Mouse (Mus musculus): ENCODE measurements around the gene Abcb8. TPM values are rescaled to one million over a fixed set of nuclear protein-coding genes. Genes with fewer than 3 reads are reported as not detected.

The Abcb8 gene
- total RNA-seq, 1 experiment = 46.5 TPM

- H3K27ac ChIP-seq (ENCODE audit: insufficient read depth, low read depth, low read length, poor library complexity, severe bottlenecking) = no peak overlapping the region
- no peak overlapping the region for H3K4me3 ChIP-seq (ENCODE audit: insufficient read depth in 1 of 2, low read depth in 1 of 2, low read length in 2 of 2, poor library complexity in 1 of 2, severe bottlenecking in 1 of 2)
- H3K36me3 ChIP-seq (ENCODE audit: control insufficient read depth, insufficient read depth, low read length, poor library complexity, severe bottlenecking) = peaks cover 6% of the 10 kb centered on the region; the same call in 1 of the 2 replicates
- H3K9me3 ChIP-seq (ENCODE audit: control insufficient read depth, insufficient read depth, low read depth, low read length) = no peaks in the 10 kb centered on the region
- TF ChIP-seq CHD2 (IDR thresholded peaks at IDR 0.05; ENCODE audit: low read depth, low read length) (no peak), ZNF384 (IDR thresholded peaks at IDR 0.05; ENCODE audit: low read depth, low read length) (no peak)
- H3K4me1 ChIP-seq (ENCODE audit: control insufficient read depth in 2 of 2, insufficient read depth in 2 of 2, low read length in 2 of 2, poor library complexity in 1 of 2) = no peaks in the 10 kb centered on the region; a peak in 1 of 4 replicates
- in situ Hi-C loops (cut with MboI; ENCODE audit: low sequenced_read_pairs in 2 of 2, unreplicated experiment in 2 of 2) = no loop called here
- DNase-seq (ENCODE audit: low read depth, low spot score) = no peak
- no peak overlapping the region for H3K9ac ChIP-seq (ENCODE audit: insufficient read depth, low read depth, low read length, poor library complexity, severe bottlenecking)
These were observed 18.6 kb downstream of the Abcb8 start for GRCm38 (mm10) chr5:24412063-24412462.

GRCm38 (mm10) chr5:24413042-24413693 is 19.7 kb downstream of the Abcb8 start, which contains the start of gene Asic3:
Gene Asic3, plus strand, starts transcription at chr5:24413392.
- in situ Hi-C loops (cut with MboI; ENCODE audit: low sequenced_read_pairs in 2 of 2, unreplicated experiment in 2 of 2) = no loop called here
- H3K9me3 ChIP-seq (ENCODE audit: control insufficient read depth, insufficient read depth, low read depth, low read length) = no peaks in the 10 kb centered on the region
- peaks cover 5% of the 10 kb centered on the region; the same call in 1 of the 2 replicates for H3K36me3 ChIP-seq (ENCODE audit: control insufficient read depth, insufficient read depth, low read length, poor library complexity, severe bottlenecking)
- no peaks in the 10 kb centered on the region; a peak in 1 of 4 replicates for H3K4me1 ChIP-seq (ENCODE audit: control insufficient read depth in 2 of 2, insufficient read depth in 2 of 2, low read length in 2 of 2, poor library complexity in 1 of 2)
- peak within 1 kb of the TSS; percentile 2 for H3K9ac ChIP-seq (ENCODE audit: insufficient read depth, low read depth, low read length, poor library complexity, severe bottlenecking)
- no peak for DNase-seq (ENCODE audit: low read depth, low spot score)
- peak within 1 kb of the TSS in 1 of 2 experiments; percentile 50; a peak in 2 of 4 replicates for H3K4me3 ChIP-seq (ENCODE audit: insufficient read depth in 1 of 2, low read depth in 1 of 2, low read length in 2 of 2, poor library complexity in 1 of 2, severe bottlenecking in 1 of 2)
- H3K27ac ChIP-seq (ENCODE audit: insufficient read depth, low read depth, low read length, poor library complexity, severe bottlenecking) = no peak within 1 kb of the TSS
- TF ChIP-seq MAFK (IDR thresholded peaks at IDR 0.05; ENCODE audit: insufficient read depth, low read depth, low read length) (no peak), CHD2 (IDR thresholded peaks at IDR 0.05; ENCODE audit: low read depth, low read length) (no peak), ZC3H11A (IDR thresholded peaks at IDR 0.05; ENCODE audit: borderline replicate concordance, low read depth, low read length) (no peak), ZNF384 (IDR thresholded peaks at IDR 0.05; ENCODE audit: low read depth, low read length) (no peak), HCFC1 (IDR thresholded peaks at IDR 0.05; ENCODE audit: borderline replicate concordance, insufficient read depth, low read length) (no peak)

GRCm38 (mm10) chr5:24413938-24414337 is 20.5 kb downstream of the Abcb8 start:
- H3K4me3 ChIP-seq (ENCODE audit: insufficient read depth in 1 of 2, low read depth in 1 of 2, low read length in 2 of 2, poor library complexity in 1 of 2, severe bottlenecking in 1 of 2) = peak overlapping the region in 1 of 2 experiments; percentile 50; a peak in 2 of 4 replicates
- H3K4me1 ChIP-seq (ENCODE audit: control insufficient read depth in 2 of 2, insufficient read depth in 2 of 2, low read length in 2 of 2, poor library complexity in 1 of 2) = no peaks in the 10 kb centered on the region; a peak in 1 of 4 replicates
- no peak overlapping the region for H3K27ac ChIP-seq (ENCODE audit: insufficient read depth, low read depth, low read length, poor library complexity, severe bottlenecking)
- H3K9ac ChIP-seq (ENCODE audit: insufficient read depth, low read depth, low read length, poor library complexity, severe bottlenecking) = peak overlapping the region; percentile 2; the same call in 1 of the 2 replicates
- in situ Hi-C loops (cut with MboI; ENCODE audit: low sequenced_read_pairs in 2 of 2, unreplicated experiment in 2 of 2) = no loop called here
- TF ChIP-seq ZC3H11A (IDR thresholded peaks at IDR 0.05; ENCODE audit: borderline replicate concordance, low read depth, low read length) = no peak
- TF ChIP-seq HCFC1 (IDR thresholded peaks at IDR 0.05; ENCODE audit: borderline replicate concordance, insufficient read depth, low read length) = no peak
- TF ChIP-seq MAFK (IDR thresholded peaks at IDR 0.05; ENCODE audit: insufficient read depth, low read depth, low read length) = no peak
- TF ChIP-seq CHD2 (IDR thresholded peaks at IDR 0.05; ENCODE audit: low read depth, low read length) = no peak
- no peak for TF ChIP-seq ZNF384 (IDR thresholded peaks at IDR 0.05; ENCODE audit: low read depth, low read length)
- peaks cover 2% of the 10 kb centered on the region; the same call in 1 of the 2 replicates for H3K36me3 ChIP-seq (ENCODE audit: control insufficient read depth, insufficient read depth, low read length, poor library complexity, severe bottlenecking)
- no peak for DNase-seq (ENCODE audit: low read depth, low spot score)
- H3K9me3 ChIP-seq (ENCODE audit: control insufficient read depth, insufficient read depth, low read depth, low read length) = no peaks in the 10 kb centered on the region

DNA sequence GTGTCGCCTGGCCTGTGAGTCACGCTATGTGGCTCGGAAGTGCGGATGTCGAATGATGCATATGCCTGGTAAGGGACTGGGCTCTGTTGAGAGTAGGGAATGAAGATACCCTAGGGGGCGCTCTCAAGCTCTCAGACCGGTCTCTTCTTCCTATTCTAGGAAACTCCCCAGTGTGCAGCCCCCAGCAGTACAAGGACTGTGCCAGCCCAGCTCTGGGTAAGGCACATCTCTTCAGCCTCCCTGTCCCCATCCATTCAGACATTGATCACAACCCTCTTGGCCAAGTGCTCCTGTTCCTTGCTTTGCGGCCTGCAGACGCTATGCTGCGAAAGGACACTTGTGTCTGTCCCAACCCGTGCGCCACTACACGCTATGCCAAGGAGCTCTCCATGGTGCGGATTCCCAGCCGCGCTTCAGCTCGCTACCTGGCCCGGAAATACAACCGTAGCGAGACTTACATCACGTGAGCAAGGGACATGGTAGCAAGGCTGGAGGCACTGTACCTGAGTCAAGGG is 22.8 kb downstream of the Abcb8 start:
- TF ChIP-seq MAFK (IDR thresholded peaks at IDR 0.05; ENCODE audit: insufficient read depth, low read depth, low read length) = no peak
- TF ChIP-seq HCFC1 (IDR thresholded peaks at IDR 0.05; ENCODE audit: borderline replicate concordance, insufficient read depth, low read length) = peak; percentile 42; the same call in 1 of the 2 replicates
- H3K9me3 ChIP-seq (ENCODE audit: control insufficient read depth, insufficient read depth, low read depth, low read length) = no peaks in the 10 kb centered on the region
- H3K27ac ChIP-seq (ENCODE audit: insufficient read depth, low read depth, low read length, poor library complexity, severe bottlenecking) = no peak overlapping the region
- in situ Hi-C loops (cut with MboI; ENCODE audit: low sequenced_read_pairs in 2 of 2, unreplicated experiment in 2 of 2) = loop anchor here in 1 of 2 experiments (5.0 kb wide), 1 partner anchor 36 kb away; the partner anchor contains the start of gene Agap3
- H3K4me1 ChIP-seq (ENCODE audit: control insufficient read depth in 2 of 2, insufficient read depth in 2 of 2, low read length in 2 of 2, poor library complexity in 1 of 2) = no peaks in the 10 kb centered on the region; a peak in 1 of 4 replicates
- peaks cover 6% of the 10 kb centered on the region; the same call in 1 of the 2 replicates for H3K36me3 ChIP-seq (ENCODE audit: control insufficient read depth, insufficient read depth, low read length, poor library complexity, severe bottlenecking)
- H3K4me3 ChIP-seq (ENCODE audit: insufficient read depth in 1 of 2, low read depth in 1 of 2, low read length in 2 of 2, poor library complexity in 1 of 2, severe bottlenecking in 1 of 2) = peak overlapping the region in 1 of 2 experiments; percentile 60; a peak in 2 of 4 replicates
- H3K9ac ChIP-seq (ENCODE audit: insufficient read depth, low read depth, low read length, poor library complexity, severe bottlenecking) = no peak overlapping the region
- DNase-seq (ENCODE audit: low read depth, low spot score) = peak; percentile 79

Measured in ES-E14 (cell line).